ENCODE assay signal across 19 mouse cellular contexts in the genomic region with DNA sequence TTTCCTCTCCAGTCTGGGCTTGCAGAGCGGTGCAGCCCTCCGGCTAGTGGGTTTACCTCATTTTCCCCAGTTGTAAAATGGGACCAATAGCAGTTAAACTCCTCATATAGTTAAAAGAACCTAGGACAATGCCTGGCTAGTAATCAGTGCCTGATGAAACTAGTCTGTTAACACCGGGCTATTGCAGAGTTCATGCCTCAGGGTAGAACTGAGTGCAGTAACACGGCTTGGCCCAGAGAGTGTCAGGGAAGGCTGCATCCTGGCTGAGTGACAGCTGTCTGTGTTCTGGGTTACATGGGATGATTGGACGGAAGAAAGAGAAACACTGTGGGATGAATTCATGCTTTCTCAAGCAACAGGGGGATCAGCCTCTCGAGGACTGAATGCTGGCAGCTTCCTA. TPM values are rescaled to one million over a fixed set of nuclear protein-coding genes. Genes with fewer than 3 reads are reported as not detected.
DNase-seq lines count a peak whose midpoint lies in the region; ATAC-seq lines count a peak whose summit lies in the region.
"Had no signal": no experiment of that assay in that cellular context is flagged by ENCODE, and none has a peak within 500 bp of the region (broad histone marks: within the 10 kb centered on the region; RNA-seq: fewer than 3 reads in every experiment).

No protein-coding gene starts in this region.

- WGBS in forebrain, embryonic 13.5 days: 75% methylated on average over 6 of the region's 6 CpGs
- WGBS in forebrain, embryonic 14.5 days: 72% methylated on average over 6 of the region's 6 CpGs
- 73% methylated on average over 6 of the region's 6 CpGs for WGBS in hindbrain, embryonic 13.5 days
- 77% methylated on average over 6 of the region's 6 CpGs for WGBS in hindbrain, embryonic 11.5 days
- WGBS in midbrain, embryonic 13.5 days: 76% methylated on average over 6 of the region's 6 CpGs
- WGBS in midbrain, embryonic 10.5 days: 79% methylated on average over 6 of the region's 6 CpGs
- WGBS in stomach, embryonic 15.5 days: 51% methylated on average over 6 of the region's 6 CpGs

- no peak for DNase-seq in forebrain, embryonic 14.5 days (ENCODE audit: low spot score)
- DNase-seq in hindbrain, embryonic 11.5 days (ENCODE audit: low spot score): no peak
- no peak for DNase-seq in midbrain, embryonic 10.5 days (ENCODE audit: low spot score)
- DNase-seq in embryo, embryonic 10 days (ENCODE audit: low spot score): no peak
- DNase-seq: adrenal gland, postnatal 14 days; cerebellum, adult 2 months; gastrocnemius, postnatal 10 days; heart, postnatal 36 days; kidney, adult 2 months; kidney, postnatal 25 days; right cerebral cortex, adult 18-20 months; thymus, postnatal 36 days had no signal

- H3K4me1 ChIP-seq in forebrain, embryonic 13.5 days: peaks cover 34% of the 10 kb centered on the region
- peaks cover 20% of the 10 kb centered on the region for H3K4me1 ChIP-seq in forebrain, embryonic 14.5 days (ENCODE audit: control insufficient read depth, insufficient read depth, low read length)
- peaks cover 28% of the 10 kb centered on the region for H3K4me1 ChIP-seq in hindbrain, embryonic 13.5 days (replicated peaks)
- H3K4me1 ChIP-seq in hindbrain, embryonic 11.5 days (replicated peaks; ENCODE audit: control insufficient read depth, insufficient read depth, low read length): no peaks in the 10 kb centered on the region; the same call in 1 of the 2 replicates
- H3K4me1 ChIP-seq in midbrain, embryonic 13.5 days (replicated peaks): peaks cover 31% of the 10 kb centered on the region
- peaks cover 26% of the 10 kb centered on the region for H3K4me1 ChIP-seq in midbrain, embryonic 10.5 days
- peaks cover 6% of the 10 kb centered on the region for H3K4me1 ChIP-seq in stomach, embryonic 15.5 days

- no peak overlapping the region for H3K27ac ChIP-seq in forebrain, embryonic 13.5 days
- no peak overlapping the region for H3K27ac ChIP-seq in forebrain, embryonic 14.5 days (ENCODE audit: low read depth, low read length)
- no peak overlapping the region for H3K27ac ChIP-seq in hindbrain, embryonic 13.5 days
- no peak overlapping the region for H3K27ac ChIP-seq in hindbrain, embryonic 11.5 days (ENCODE audit: low read depth, low read length)
- H3K27ac ChIP-seq in midbrain, embryonic 13.5 days: no peak overlapping the region
- no peak overlapping the region for H3K27ac ChIP-seq in midbrain, embryonic 10.5 days (replicated peaks)
- H3K27ac ChIP-seq in stomach, embryonic 15.5 days: no peak overlapping the region
- H3K27ac ChIP-seq: embryonic facial prominence, embryonic 15.5 days; liver, embryonic 12.5 days had no signal

- no peaks in the 10 kb centered on the region for H3K27me3 ChIP-seq in forebrain, embryonic 13.5 days
- H3K27me3 ChIP-seq in forebrain, embryonic 14.5 days (replicated peaks; ENCODE audit: control insufficient read depth, insufficient read depth, low read length): no peaks in the 10 kb centered on the region
- no peaks in the 10 kb centered on the region for H3K27me3 ChIP-seq in hindbrain, embryonic 13.5 days
- no peaks in the 10 kb centered on the region for H3K27me3 ChIP-seq in hindbrain, embryonic 11.5 days (ENCODE audit: control insufficient read depth, insufficient read depth, low read length)
- no peaks in the 10 kb centered on the region for H3K27me3 ChIP-seq in midbrain, embryonic 13.5 days
- peaks cover 10% of the 10 kb centered on the region; the same call in 1 of the 2 replicates for H3K27me3 ChIP-seq in midbrain, embryonic 10.5 days (ENCODE audit: low read depth, poor library complexity, severe bottlenecking)
- H3K27me3 ChIP-seq in stomach, embryonic 15.5 days (replicated peaks): no peaks in the 10 kb centered on the region
- H3K27me3 ChIP-seq: embryonic facial prominence, embryonic 15.5 days had no signal

- no peak overlapping the region for H3K9ac ChIP-seq in forebrain, embryonic 13.5 days
- no peak overlapping the region for H3K9ac ChIP-seq in forebrain, embryonic 14.5 days (ENCODE audit: low read length)
- H3K9ac ChIP-seq in hindbrain, embryonic 13.5 days: peak overlapping the region; percentile 39; the same call in 1 of the 2 replicates
- no peak overlapping the region for H3K9ac ChIP-seq in hindbrain, embryonic 11.5 days (ENCODE audit: low read depth, low read length)
- peak overlapping the region; percentile 29 for H3K9ac ChIP-seq in midbrain, embryonic 13.5 days (replicated peaks)
- no peak overlapping the region for H3K9ac ChIP-seq in stomach, embryonic 15.5 days
- H3K9ac ChIP-seq: embryonic facial prominence, embryonic 15.5 days; liver, embryonic 12.5 days had no signal

- ATAC-seq in forebrain, embryonic 13.5 days: no peak
- no peak for ATAC-seq in forebrain, embryonic 14.5 days
- no peak for ATAC-seq in hindbrain, embryonic 13.5 days (ENCODE audit: low FRiP score)
- no peak for ATAC-seq in hindbrain, embryonic 11.5 days (ENCODE audit: low FRiP score)
- ATAC-seq in midbrain, embryonic 13.5 days: no peak
- ATAC-seq in stomach, embryonic 15.5 days (ENCODE audit: insufficient read depth, low FRiP score, low read depth): no peak
- ATAC-seq: forebrain, embryonic 16.5 days; liver, embryonic 12.5 days had no signal

- H3K36me3 ChIP-seq in forebrain, embryonic 13.5 days (ENCODE audit: poor library complexity, severe bottlenecking): 0 out of 2 replicates have a peak, but pooled peaks cover 4% of the 10 kb centered on the region
- H3K36me3 ChIP-seq in forebrain, embryonic 14.5 days (ENCODE audit: control insufficient read depth, insufficient read depth, low read length): no peaks in the 10 kb centered on the region
- 0 out of 2 replicates have a peak, but pooled peaks cover 5% of the 10 kb centered on the region for H3K36me3 ChIP-seq in hindbrain, embryonic 13.5 days
- H3K36me3 ChIP-seq in hindbrain, embryonic 11.5 days (ENCODE audit: control insufficient read depth, insufficient read depth, low read length): no peaks in the 10 kb centered on the region
- 0 out of 2 replicates have a peak, but pooled peaks cover 2% of the 10 kb centered on the region for H3K36me3 ChIP-seq in midbrain, embryonic 13.5 days
- no peaks in the 10 kb centered on the region for H3K36me3 ChIP-seq in midbrain, embryonic 10.5 days
- H3K36me3 ChIP-seq in stomach, embryonic 15.5 days: no peaks in the 10 kb centered on the region
- H3K36me3 ChIP-seq: embryonic facial prominence, embryonic 15.5 days; liver, embryonic 12.5 days had no signal

- 0 out of 2 replicates have a peak overlapping the region, but pooled peaks have one; percentile 20 for H3K4me2 ChIP-seq in forebrain, embryonic 13.5 days
- H3K4me2 ChIP-seq in forebrain, embryonic 14.5 days (ENCODE audit: low read length): no peak overlapping the region
- H3K4me2 ChIP-seq in hindbrain, embryonic 13.5 days: 0 out of 2 replicates have a peak overlapping the region, but pooled peaks have one; percentile 87
- H3K4me2 ChIP-seq in hindbrain, embryonic 11.5 days (replicated peaks; ENCODE audit: low read depth, low read length): no peak overlapping the region
- H3K4me2 ChIP-seq in midbrain, embryonic 13.5 days (replicated peaks): no peak overlapping the region
- H3K4me2 ChIP-seq in stomach, embryonic 15.5 days: peak overlapping the region; percentile 14; the same call in 1 of the 2 replicates
- H3K4me2 ChIP-seq: embryonic facial prominence, embryonic 15.5 days; liver, embryonic 12.5 days had no signal

- no peaks in the 10 kb centered on the region for H3K9me3 ChIP-seq in forebrain, embryonic 13.5 days (replicated peaks)
- H3K9me3 ChIP-seq in forebrain, embryonic 14.5 days (replicated peaks; ENCODE audit: control insufficient read depth, low read length): no peaks in the 10 kb centered on the region
- H3K9me3 ChIP-seq in hindbrain, embryonic 13.5 days: no peaks in the 10 kb centered on the region
- H3K9me3 ChIP-seq in hindbrain, embryonic 11.5 days (ENCODE audit: control insufficient read depth, low read length): no peaks in the 10 kb centered on the region
- H3K9me3 ChIP-seq in midbrain, embryonic 13.5 days: no peaks in the 10 kb centered on the region
- H3K9me3 ChIP-seq in midbrain, embryonic 10.5 days (replicated peaks): no peaks in the 10 kb centered on the region
- no peaks in the 10 kb centered on the region for H3K9me3 ChIP-seq in stomach, embryonic 15.5 days
- H3K9me3 ChIP-seq: embryonic facial prominence, embryonic 15.5 days; liver, embryonic 12.5 days had no signal

- no peak overlapping the region for H3K4me3 ChIP-seq in forebrain, embryonic 13.5 days
- no peak overlapping the region for H3K4me3 ChIP-seq in forebrain, embryonic 14.5 days (ENCODE audit: low read depth, low read length)
- no peak overlapping the region for H3K4me3 ChIP-seq in hindbrain, embryonic 13.5 days
- H3K4me3 ChIP-seq in hindbrain, embryonic 11.5 days (ENCODE audit: low read depth, low read length): no peak overlapping the region
- H3K4me3 ChIP-seq in midbrain, embryonic 13.5 days (replicated peaks): no peak overlapping the region
- no peak overlapping the region for H3K4me3 ChIP-seq in midbrain, embryonic 10.5 days
- no peak overlapping the region for H3K4me3 ChIP-seq in stomach, embryonic 15.5 days (replicated peaks)
- H3K4me3 ChIP-seq: embryonic facial prominence, embryonic 15.5 days; liver, embryonic 12.5 days had no signal

RNA-seq across cellular contexts. Expression of a gene that starts 3.1 kb away (rescaled TPM):
- polyA plus RNA-seq in forebrain, embryonic 13.5 days (2015; fragmentation: Nextera tagmentation; extraction: Ambion mirVana): 24.6 and 29.5 TPM in 2 replicates
- 21.8 and 25.1 TPM in 2 replicates for polyA plus RNA-seq in forebrain, embryonic 14.5 days (2014; fragmentation: Nextera tagmentation; extraction: Ambion mirVana)
- 40.5 and 40.6 TPM in 2 replicates for polyA plus RNA-seq in hindbrain, embryonic 13.5 days (2015; fragmentation: Nextera tagmentation; extraction: Ambion mirVana)
- 13.1 and 13.9 TPM in 2 replicates for polyA plus RNA-seq in hindbrain, embryonic 11.5 days (2014; fragmentation: Nextera tagmentation; extraction: Ambion mirVana)
- polyA plus RNA-seq in midbrain, embryonic 13.5 days (2015; fragmentation: Nextera tagmentation; extraction: Ambion mirVana): 37.6 and 39.5 TPM in 2 replicates
- 11.8 and 18.1 TPM in 2 replicates for polyA plus RNA-seq in midbrain, embryonic 10.5 days (2016; fragmentation: Nextera tagmentation; extraction: Ambion mirVana)
- 28.6 and 28.7 TPM in 2 replicates for polyA plus RNA-seq in stomach, embryonic 15.5 days (2015; fragmentation: Nextera tagmentation; extraction: Ambion mirVana)

Comparison
In these comparisons a context has a peak if more than half of its experiments do, and no peak if none do; other contexts are left out.
1. H3K4me2 ChIP-seq: peak in forebrain, embryonic 13.5 days (single experiment), hindbrain, embryonic 13.5 days (single experiment) and stomach, embryonic 15.5 days (single experiment); none in forebrain, embryonic 14.5 days (single experiment), hindbrain, embryonic 11.5 days (single experiment) and midbrain, embryonic 13.5 days (single experiment).
2. H3K9ac ChIP-seq: peak in hindbrain, embryonic 13.5 days (single experiment) and midbrain, embryonic 13.5 days (single experiment); none in forebrain, embryonic 13.5 days (single experiment), forebrain, embryonic 14.5 days (single experiment), hindbrain, embryonic 11.5 days (single experiment) and stomach, embryonic 15.5 days (single experiment).